Mouse (Mus musculus) urinary bladder, postnatal 10 days (tissue): Measurements from ENCODE around the gene Gpr15.

ENCODE experiments used
- DNase-seq: peaks from one replicate; pipeline ENCODE4 v3.0.0; 2022; ENCODE audit warnings: low spot score

The Gpr15 gene

GRCm38 (mm10) chr16:58670643-58671042 is 48.2 kb downstream of the Gpr15 start:
- DNase-seq = no peak

- DNase-seq = peak; percentile 33
Observed at GRCm38 (mm10) chr16:58669917-58670630, 48.8 kb downstream of the Gpr15 start, which contains the start of gene Cpox. Gene Cpox, plus strand, starts transcription at chr16:58670292.

GRCm38 (mm10) chr16:58669264-58669663 is 49.6 kb downstream of the Gpr15 start:
- no peak for DNase-seq

GRCm38 (mm10) chr16:58668586-58668985 is 50.3 kb downstream of the Gpr15 start:
- no peak for DNase-seq
